Mouse (Mus musculus) spleen, adult 2 months (tissue): ENCODE results near the gene Ldlrad1. TPM values are rescaled to one million over a fixed set of nuclear protein-coding genes. Genes with fewer than 3 reads are reported as not detected.

ENCODE experiments used
- DNase-seq, 2 experiments: peaks; one replicate each; pipeline versions ENCODE4 v3.0.0 to v3.0.0-alpha.2; 2012 to 2021; ENCODE audit warnings: low spot score in 2 of 2, low read depth in 1 of 2
- H3K27ac ChIP-seq: fragments of 200-500 bp; 2 replicates; pipeline ENCODE4 v1.5.1; 2012; ENCODE audit warnings: low read length, inconsistent platforms; ENCODE audit not compliant: insufficient read depth
- H3K27me3 ChIP-seq: fragments of 200-500 bp; 2 replicates; pipeline ENCODE4 v1.6.1; 2012; ENCODE audit warnings: mild to moderate bottlenecking, moderate library complexity, low read length, inconsistent platforms; ENCODE audit not compliant: control insufficient read depth, insufficient read depth
- H3K36me3 ChIP-seq: fragments of 200-500 bp; 2 replicates; pipeline ENCODE4 v1.6.1; 2012; ENCODE audit warnings: mild to moderate bottlenecking, low read length, inconsistent platforms; ENCODE audit not compliant: control insufficient read depth, insufficient read depth
- H3K4me1 ChIP-seq: fragments of 200-500 bp; 2 replicates; pipeline ENCODE4 v1.6.1; 2011; ENCODE audit warnings: inconsistent platforms; ENCODE audit not compliant: control insufficient read depth, insufficient read depth, insufficient read length
- H3K4me3 ChIP-seq: fragments of 200-500 bp; 2 replicates; pipeline ENCODE4 v1.5.1; 2011; ENCODE audit warnings: mild to moderate bottlenecking, inconsistent platforms; ENCODE audit not compliant: insufficient read depth, insufficient read length; ENCODE audit errors: extremely low read depth
- CTCF ChIP-seq: fragments of 200-500 bp; IDR thresholded peaks from 2 replicates; pipeline ENCODE4 v1.5.1; 2011; ENCODE audit warnings: mild to moderate bottlenecking, inconsistent platforms; ENCODE audit not compliant: insufficient read depth, insufficient read length, insufficient replicate concordance; ENCODE audit errors: extremely low read depth
- POLR2A ChIP-seq: fragments of 200-500 bp; IDR thresholded peaks from 2 replicates; pipeline ENCODE4 v1.6.1; 2011; ENCODE audit warnings: low read depth, low read length, inconsistent platforms
- WGBS: fragments of 180-500 bp; shearing (Covaris S2); methylation state at CpG from one replicate; pipeline ENCODE4 v1.1.7; 2018; 5-methylcytosine and 5-hydroxymethylcytosine counted together
- polyA plus RNA-seq: library from polyadenylated mRNA; depleted of rRNA; stranded (reverse); fragments of >200 nt; gene quantifications from 2 replicates; pipeline ENCODE4 v1.2.3, GENCODE M21; 2012

The Ldlrad1 gene
- polyA plus RNA-seq, 1 experiment, result 0.07 TPM

- no peak for DNase-seq
- peaks cover 3% of the 10 kb centered on the region for H3K36me3 ChIP-seq
- no peaks in the 10 kb centered on the region for H3K27me3 ChIP-seq
- 23% methylated on average over 5 of the region's 5 CpGs for WGBS
- no peak for TF ChIP-seq CTCF
- TF ChIP-seq POLR2A, result no peak
- H3K27ac ChIP-seq, result no peak overlapping the region
- H3K4me1 ChIP-seq, result peaks cover 5% of the 10 kb centered on the region
- no peak overlapping the region for H3K4me3 ChIP-seq
These were observed 1.6 kb downstream of the Ldlrad1 start for GRCm38 (mm10) chr4:107210483-107211097.

GRCm38 (mm10) chr4:107211465-107211864, 2.5 kb downstream of the Ldlrad1 start:
- Histone ChIP-seq H3K27me3 (no peaks in the 10 kb centered on the region), H3K4me3 (no peak overlapping the region), H3K4me1 (peaks cover 5% of the 10 kb centered on the region), H3K36me3 (peaks cover 3% of the 10 kb centered on the region; the same call in 1 of the 2 replicates), H3K27ac (no peak overlapping the region)
- no peak for DNase-seq
- WGBS, result 82% methylated on average over 4 of the region's 4 CpGs
- TF ChIP-seq POLR2A, result no peak
- no peak for TF ChIP-seq CTCF

- no peak overlapping the region for H3K4me3 ChIP-seq
- 91% methylated on average over 5 of the region's 5 CpGs for WGBS
- peaks cover 5% of the 10 kb centered on the region for H3K4me1 ChIP-seq
- TF ChIP-seq POLR2A (no peak), CTCF (no peak)
- H3K27me3 ChIP-seq, result no peaks in the 10 kb centered on the region
- H3K27ac ChIP-seq, result no peak overlapping the region
- H3K36me3 ChIP-seq, result peaks cover 2% of the 10 kb centered on the region; the same call in 1 of the 2 replicates
- DNase-seq, result no peak
These were observed 3.0 kb downstream of the Ldlrad1 start for GRCm38 (mm10) chr4:107211936-107212335.

GRCm38 (mm10) chr4:107213279-107214011, 4.5 kb downstream of the Ldlrad1 start:
- TF ChIP-seq POLR2A (no peak), CTCF (no peak)
- Histone ChIP-seq H3K4me3 (no peak overlapping the region), H3K27me3 (no peaks in the 10 kb centered on the region), H3K36me3 (peaks cover 2% of the 10 kb centered on the region; the same call in 1 of the 2 replicates), H3K4me1 (peaks cover 5% of the 10 kb centered on the region), H3K27ac (no peak overlapping the region)
- DNase-seq, result no peak
- WGBS, result 52% methylated on average over 12 of the region's 12 CpGs

GRCm38 (mm10) chr4:107217574-107217973, 8.6 kb downstream of the Ldlrad1 start:
- Histone ChIP-seq H3K36me3 (no peaks in the 10 kb centered on the region), H3K4me3 (no peak overlapping the region), H3K27ac (no peak overlapping the region), H3K27me3 (no peaks in the 10 kb centered on the region), H3K4me1 (no peaks in the 10 kb centered on the region)
- no peak for DNase-seq
- WGBS, result 60% methylated on average over 9 of the region's 9 CpGs
- no peak for TF ChIP-seq POLR2A
- no peak for TF ChIP-seq CTCF

DNA sequence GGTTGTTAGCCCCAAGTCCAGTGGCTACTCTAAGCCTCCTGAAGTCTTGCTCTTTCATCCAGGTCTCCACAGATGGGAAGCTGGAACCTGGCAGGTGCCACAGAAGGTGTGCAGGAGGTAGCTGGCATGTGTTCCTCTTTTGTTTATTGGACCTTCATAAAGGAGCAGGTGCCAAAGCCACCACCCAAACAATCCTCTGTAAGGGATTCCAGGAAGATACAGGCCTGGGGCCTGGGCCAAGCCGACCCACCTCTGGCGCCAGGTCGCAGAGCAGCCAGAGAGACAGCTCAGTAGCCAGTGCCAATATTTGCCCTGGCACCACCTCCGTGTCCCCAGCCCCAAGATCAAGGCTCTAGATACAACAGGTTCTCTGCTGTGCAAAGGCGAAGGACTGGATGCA, 12.5 kb downstream of the Ldlrad1 start:
- Histone ChIP-seq H3K4me3 (no peak overlapping the region), H3K4me1 (no peaks in the 10 kb centered on the region), H3K36me3 (no peaks in the 10 kb centered on the region), H3K27me3 (no peaks in the 10 kb centered on the region), H3K27ac (no peak overlapping the region)
- no peak for DNase-seq
- 80% methylated on average over 5 of the region's 5 CpGs for WGBS
- no peak for TF ChIP-seq POLR2A
- no peak for TF ChIP-seq CTCF
